Mouse (Mus musculus): ENCODE measurements around the gene Irf5.

GRCm38 (mm10) chr6:29581202-29581601 is 54.8 kb downstream of the Irf5 start:
- no peak for TF ChIP-seq POLR2A (IDR thresholded peaks at IDR 0.05; ENCODE audit: low read depth, low read length)
- no peak for TF ChIP-seq CTCF (IDR thresholded peaks at IDR 0.05; ENCODE audit: extremely low read depth, insufficient read depth, insufficient read length, insufficient replicate concordance)

Measured in spleen, adult 2 months (tissue).